Mouse (Mus musculus): ENCODE data around the gene Cyp4f16. TPM values are rescaled to one million over a fixed set of nuclear protein-coding genes. Genes with fewer than 3 reads are reported as not detected.

Gene Cyp4f16
- polyA plus RNA-seq, 1 experiment: 6.3 TPM

Other genes starting within 250 kb of the Cyp4f16 start
- gene Akap8, start 215.3 kb upstream of the Cyp4f16 start, polyA plus RNA-seq (2012; ENCODE audit: insufficient read depth, insufficient read length, missing spikeins): 20.9 and 26.8 TPM in 2 replicates
- gene Akap8l, start 186.0 kb upstream of the Cyp4f16 start, polyA plus RNA-seq (2012; ENCODE audit: insufficient read depth, insufficient read length, missing spikeins): 23.0 and 27.9 TPM in 2 replicates
- 10.3 and 14.1 TPM in 2 replicates for gene Wiz, start 147.1 kb upstream of the Cyp4f16 start, polyA plus RNA-seq (2012; ENCODE audit: insufficient read depth, insufficient read length, missing spikeins)
- 1.9 TPM in 1 of 2 replicates, not detected in the other for gene Rasal3, start 133.0 kb upstream of the Cyp4f16 start, polyA plus RNA-seq (2012; ENCODE audit: insufficient read depth, insufficient read length, missing spikeins)
- not detected in 2 replicates for gene Pglyrp2, start 112.4 kb upstream of the Cyp4f16 start, polyA plus RNA-seq (2012; ENCODE audit: insufficient read depth, insufficient read length, missing spikeins)
- gene Cyp4f39, start 83.8 kb upstream of the Cyp4f16 start, polyA plus RNA-seq (2012; ENCODE audit: insufficient read depth, insufficient read length, missing spikeins): 0.67 TPM in 1 of 2 replicates, not detected in the other
- 3.8 and 3.9 TPM in 2 replicates for gene Cyp4f17, start 30.5 kb upstream of the Cyp4f16 start, polyA plus RNA-seq (2012; ENCODE audit: insufficient read depth, insufficient read length, missing spikeins)
- not detected in 2 replicates for gene Cyp4f37, start 84.8 kb downstream of the Cyp4f16 start, polyA plus RNA-seq (2012; ENCODE audit: insufficient read depth, insufficient read length, missing spikeins)
- not detected in 2 replicates for gene Cyp4f40, start 122.3 kb downstream of the Cyp4f16 start, polyA plus RNA-seq (2012; ENCODE audit: insufficient read depth, insufficient read length, missing spikeins)
- not detected in 2 replicates for gene Cyp4f15, start 149.1 kb downstream of the Cyp4f16 start, polyA plus RNA-seq (2012; ENCODE audit: insufficient read depth, insufficient read length, missing spikeins)

All from brown adipose tissue, adult 24 weeks (tissue).